Mouse (Mus musculus): ENCODE measurements around the gene Cst7. TPM values are rescaled to one million over a fixed set of nuclear protein-coding genes. Genes with fewer than 3 reads are reported as not detected.
A peak's percentile ranks its signal among the peaks of the same experiment; 100 is the strongest.

Gene Cst7
- polyA plus RNA-seq, 1 experiment from 2014 or later = 0.20 TPM

- Histone ChIP-seq H3K9ac (ENCODE audit: low read length) (no peak overlapping the region), H3K9me3 (ENCODE audit: control insufficient read depth, low read length) (no peaks in the 10 kb centered on the region), H3K4me3 (ENCODE audit: low read length) (no peak overlapping the region), H3K27ac (ENCODE audit: low read length) (no peak overlapping the region), H3K4me1 (replicated peaks; ENCODE audit: control insufficient read depth, insufficient read depth, low read length) (no peaks in the 10 kb centered on the region), H3K4me2 (ENCODE audit: low read depth, low read length) (no peak overlapping the region), H3K36me3 (ENCODE audit: control insufficient read depth, insufficient read depth, low read length) (peaks cover 5% of the 10 kb centered on the region; the same call in 1 of the 2 replicates), H3K27me3 (ENCODE audit: control insufficient read depth, insufficient read depth, low read depth, low read length) (no peaks in the 10 kb centered on the region)
- no peak for ATAC-seq (ENCODE audit: low read depth)
- 54% methylated on average over 1 of the region's 1 CpGs for WGBS
Measured at GRCm38 (mm10) chr2:150579628-150580027, 9.4 kb downstream of the Cst7 start.

GRCm38 (mm10) chr2:150589076-150589475, 18.9 kb downstream of the Cst7 start:
- H3K9ac ChIP-seq (ENCODE audit: low read length) = no peak overlapping the region
- H3K27me3 ChIP-seq (ENCODE audit: control insufficient read depth, insufficient read depth, low read depth, low read length) = no peaks in the 10 kb centered on the region
- ATAC-seq (ENCODE audit: low read depth) = no peak

DNA sequence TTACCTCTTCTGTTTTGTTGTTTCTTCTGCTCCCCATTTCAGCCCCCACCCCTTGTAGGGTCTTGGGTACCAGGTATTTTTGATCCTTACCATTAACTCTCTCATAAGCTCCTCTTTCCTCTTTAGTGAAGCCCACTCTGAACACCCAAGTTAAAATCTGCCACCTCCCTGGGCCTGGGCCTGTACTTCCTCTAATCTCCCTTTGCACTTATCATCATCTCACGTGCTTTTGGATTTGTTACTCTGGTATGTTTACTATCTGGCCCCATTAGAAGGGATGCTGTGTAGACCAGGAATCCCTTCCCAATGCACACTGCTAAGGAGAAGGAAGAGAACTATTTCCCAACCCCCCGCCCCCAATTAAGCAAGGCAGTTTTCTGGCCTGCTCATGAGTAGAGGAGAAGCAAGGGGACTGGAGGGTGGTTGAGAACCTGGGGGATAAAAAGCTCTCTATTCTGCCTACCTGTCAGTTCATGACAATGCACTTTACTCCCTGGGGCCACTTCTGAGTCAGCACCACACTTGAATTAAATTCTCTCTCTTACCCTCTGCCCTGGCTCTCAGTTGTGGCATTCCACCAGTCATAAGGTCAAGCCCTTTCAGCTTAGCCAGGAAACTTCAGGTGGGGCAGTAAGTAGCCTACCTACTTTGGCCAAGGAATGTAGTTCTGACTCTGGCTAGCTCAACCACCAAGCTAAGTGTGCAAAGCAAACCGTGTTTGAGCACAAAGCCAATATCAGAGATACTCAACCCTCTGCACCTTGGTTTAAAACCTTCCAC, 25.4 kb downstream of the Cst7 start:
- H3K4me3 ChIP-seq (ENCODE audit: low read length) = no peak overlapping the region
- H3K4me1 ChIP-seq (replicated peaks; ENCODE audit: control insufficient read depth, insufficient read depth, low read length) = no peaks in the 10 kb centered on the region
- H3K27me3 ChIP-seq (ENCODE audit: control insufficient read depth, insufficient read depth, low read depth, low read length) = no peaks in the 10 kb centered on the region
- H3K9ac ChIP-seq (ENCODE audit: low read length) = no peak overlapping the region
- 69% methylated on average over 3 of the region's 3 CpGs for WGBS
- no peak overlapping the region for H3K27ac ChIP-seq (ENCODE audit: low read length)
- peaks cover 4% of the 10 kb centered on the region; the same call in 1 of the 2 replicates for H3K36me3 ChIP-seq (ENCODE audit: control insufficient read depth, insufficient read depth, low read length)
- no peaks in the 10 kb centered on the region for H3K9me3 ChIP-seq (ENCODE audit: control insufficient read depth, low read length)
- no peak for ATAC-seq (ENCODE audit: low read depth)
- no peak overlapping the region for H3K4me2 ChIP-seq (ENCODE audit: low read depth, low read length)

More at GRCm38 (mm10) chr2:150589076-150589475, 18.9 kb downstream of the Cst7 start:
- no peak overlapping the region for H3K4me2 ChIP-seq (ENCODE audit: low read depth, low read length)
- H3K4me1 ChIP-seq (replicated peaks; ENCODE audit: control insufficient read depth, insufficient read depth, low read length) = no peaks in the 10 kb centered on the region
- 82% methylated on average over 11 of the region's 11 CpGs for WGBS
- peaks cover 26% of the 10 kb centered on the region for H3K36me3 ChIP-seq (ENCODE audit: control insufficient read depth, insufficient read depth, low read length)
- no peaks in the 10 kb centered on the region for H3K9me3 ChIP-seq (ENCODE audit: control insufficient read depth, low read length)
- H3K27ac ChIP-seq (ENCODE audit: low read length) = no peak overlapping the region
- H3K4me3 ChIP-seq (ENCODE audit: low read length) = no peak overlapping the region

DNA sequence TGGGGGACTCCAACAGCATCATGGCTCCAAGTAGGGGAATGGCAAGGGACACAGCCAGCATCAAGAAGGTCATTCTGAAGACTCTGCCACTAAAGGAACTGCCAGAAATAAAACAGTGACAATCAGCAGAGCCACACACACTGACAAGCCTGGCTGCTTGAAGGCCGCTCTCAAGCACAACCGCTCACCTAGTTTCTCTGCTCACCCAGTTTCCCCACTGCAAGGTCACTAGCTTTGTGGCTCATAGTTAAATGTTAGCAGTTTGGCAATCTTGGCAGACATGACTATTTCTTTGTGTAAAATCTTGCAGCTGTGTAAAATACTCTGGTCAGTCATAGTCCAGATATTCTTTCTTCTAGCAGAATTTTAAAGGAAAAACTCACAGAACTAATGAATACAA, 30.0 kb downstream of the Cst7 start:
- Histone ChIP-seq H3K4me2 (ENCODE audit: low read depth, low read length) (no peak overlapping the region), H3K27ac (ENCODE audit: low read length) (no peak overlapping the region), H3K9me3 (ENCODE audit: control insufficient read depth, low read length) (no peaks in the 10 kb centered on the region), H3K27me3 (ENCODE audit: control insufficient read depth, insufficient read depth, low read depth, low read length) (no peaks in the 10 kb centered on the region), H3K4me1 (replicated peaks; ENCODE audit: control insufficient read depth, insufficient read depth, low read length) (no peaks in the 10 kb centered on the region), H3K9ac (ENCODE audit: low read length) (no peak overlapping the region), H3K4me3 (ENCODE audit: low read length) (no peak overlapping the region), H3K36me3 (ENCODE audit: control insufficient read depth, insufficient read depth, low read length) (no peaks in the 10 kb centered on the region)
- no peak for ATAC-seq (ENCODE audit: low read depth)
- WGBS = 92% methylated on average over 2 of the region's 2 CpGs

DNA sequence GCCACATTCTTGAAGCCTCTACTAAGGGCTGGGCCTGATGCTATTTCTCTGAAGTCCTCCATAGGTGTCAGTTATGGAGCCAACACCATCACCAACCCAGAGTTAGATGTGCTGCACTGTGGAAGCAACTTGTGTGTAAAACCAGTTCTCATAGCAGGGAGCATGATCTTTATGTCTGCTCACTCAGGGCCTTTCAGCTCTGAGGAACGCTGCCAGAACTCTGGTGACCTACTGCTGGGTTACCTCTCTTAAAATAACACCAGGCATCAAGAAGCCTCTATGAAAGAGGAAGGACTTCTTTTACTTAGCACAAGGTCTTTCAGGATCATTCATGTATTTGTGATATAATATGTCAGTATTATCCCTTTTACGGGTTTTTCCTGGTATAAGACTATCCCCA, 32.0 kb downstream of the Cst7 start:
- H3K27me3 ChIP-seq (ENCODE audit: control insufficient read depth, insufficient read depth, low read depth, low read length) = no peaks in the 10 kb centered on the region
- ATAC-seq (ENCODE audit: low read depth) = no peak
- no peak overlapping the region for H3K4me2 ChIP-seq (ENCODE audit: low read depth, low read length)
- H3K4me3 ChIP-seq (ENCODE audit: low read length) = no peak overlapping the region
- no peaks in the 10 kb centered on the region for H3K36me3 ChIP-seq (ENCODE audit: control insufficient read depth, insufficient read depth, low read length)
- H3K4me1 ChIP-seq (replicated peaks; ENCODE audit: control insufficient read depth, insufficient read depth, low read length) = peaks cover 2% of the 10 kb centered on the region
- H3K27ac ChIP-seq (ENCODE audit: low read length) = no peak overlapping the region
- no peak overlapping the region for H3K9ac ChIP-seq (ENCODE audit: low read length)
- H3K9me3 ChIP-seq (ENCODE audit: control insufficient read depth, low read length) = no peaks in the 10 kb centered on the region
- 92% methylated on average over 2 of the region's 2 CpGs for WGBS

DNA sequence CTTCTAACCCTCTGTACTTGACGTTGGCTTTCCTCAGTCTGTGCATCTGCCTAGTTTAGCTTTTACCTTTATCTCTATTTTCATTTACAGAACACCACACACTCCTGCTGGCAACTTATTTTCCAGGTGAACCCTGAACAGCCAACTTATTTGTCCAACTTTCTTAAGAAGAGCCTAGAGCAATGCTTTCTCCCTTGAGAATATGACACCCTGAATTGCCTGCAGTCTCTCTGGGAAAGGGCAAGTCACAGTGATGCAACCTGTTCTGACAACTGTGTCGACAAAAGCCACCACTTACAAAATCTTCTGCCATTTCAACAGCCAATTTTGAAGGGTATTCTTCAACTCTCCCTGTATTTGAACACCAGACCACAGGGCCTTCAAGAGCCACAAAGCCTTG, 34.6 kb downstream of the Cst7 start:
- Histone ChIP-seq H3K4me1 (replicated peaks; ENCODE audit: control insufficient read depth, insufficient read depth, low read length) (peaks cover 4% of the 10 kb centered on the region), H3K27ac (ENCODE audit: low read length) (no peak overlapping the region), H3K36me3 (ENCODE audit: control insufficient read depth, insufficient read depth, low read length) (no peaks in the 10 kb centered on the region), H3K9me3 (ENCODE audit: control insufficient read depth, low read length) (no peaks in the 10 kb centered on the region), H3K9ac (ENCODE audit: low read length) (no peak overlapping the region), H3K4me2 (ENCODE audit: low read depth, low read length) (no peak overlapping the region), H3K27me3 (ENCODE audit: control insufficient read depth, insufficient read depth, low read depth, low read length) (no peaks in the 10 kb centered on the region), H3K4me3 (ENCODE audit: low read length) (no peak overlapping the region)
- WGBS = 68% methylated on average over 2 of the region's 2 CpGs
- no peak for ATAC-seq (ENCODE audit: low read depth)

DNA sequence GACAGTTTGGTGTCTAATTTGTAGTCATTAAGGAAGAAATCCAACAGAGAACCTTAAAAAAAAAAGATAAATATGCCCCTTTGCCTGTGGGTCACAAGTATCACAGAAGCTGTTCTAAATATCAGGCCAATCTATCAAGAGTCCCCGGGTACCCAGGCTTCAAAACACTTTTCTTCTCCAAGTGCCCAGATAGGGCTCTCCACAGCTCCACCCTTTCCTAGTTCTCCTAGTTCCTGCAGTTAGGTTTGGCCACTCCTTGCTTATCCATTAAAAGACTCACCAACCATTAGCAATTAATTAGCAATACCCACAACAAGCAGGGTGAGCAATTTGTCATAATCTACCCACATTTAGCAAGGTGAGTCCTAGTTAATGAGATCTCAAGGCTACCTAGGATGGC, 36.9 kb downstream of the Cst7 start:
- H3K4me1 ChIP-seq (replicated peaks; ENCODE audit: control insufficient read depth, insufficient read depth, low read length) = peaks cover 4% of the 10 kb centered on the region
- peak overlapping the region; percentile 88 for H3K4me2 ChIP-seq (ENCODE audit: low read depth, low read length)
- H3K4me3 ChIP-seq (ENCODE audit: low read length) = peak overlapping the region; percentile 15; the same call in 1 of the 2 replicates
- WGBS = 38% methylated on average over 1 of the region's 1 CpGs
- H3K27ac ChIP-seq (ENCODE audit: low read length) = no peak overlapping the region
- ATAC-seq (ENCODE audit: low read depth) = no peak
- H3K9ac ChIP-seq (ENCODE audit: low read length) = peak overlapping the region; percentile 15; the same call in 1 of the 2 replicates
- no peaks in the 10 kb centered on the region for H3K36me3 ChIP-seq (ENCODE audit: control insufficient read depth, insufficient read depth, low read length)
- H3K9me3 ChIP-seq (ENCODE audit: control insufficient read depth, low read length) = no peaks in the 10 kb centered on the region
- no peaks in the 10 kb centered on the region for H3K27me3 ChIP-seq (ENCODE audit: control insufficient read depth, insufficient read depth, low read depth, low read length)

DNA sequence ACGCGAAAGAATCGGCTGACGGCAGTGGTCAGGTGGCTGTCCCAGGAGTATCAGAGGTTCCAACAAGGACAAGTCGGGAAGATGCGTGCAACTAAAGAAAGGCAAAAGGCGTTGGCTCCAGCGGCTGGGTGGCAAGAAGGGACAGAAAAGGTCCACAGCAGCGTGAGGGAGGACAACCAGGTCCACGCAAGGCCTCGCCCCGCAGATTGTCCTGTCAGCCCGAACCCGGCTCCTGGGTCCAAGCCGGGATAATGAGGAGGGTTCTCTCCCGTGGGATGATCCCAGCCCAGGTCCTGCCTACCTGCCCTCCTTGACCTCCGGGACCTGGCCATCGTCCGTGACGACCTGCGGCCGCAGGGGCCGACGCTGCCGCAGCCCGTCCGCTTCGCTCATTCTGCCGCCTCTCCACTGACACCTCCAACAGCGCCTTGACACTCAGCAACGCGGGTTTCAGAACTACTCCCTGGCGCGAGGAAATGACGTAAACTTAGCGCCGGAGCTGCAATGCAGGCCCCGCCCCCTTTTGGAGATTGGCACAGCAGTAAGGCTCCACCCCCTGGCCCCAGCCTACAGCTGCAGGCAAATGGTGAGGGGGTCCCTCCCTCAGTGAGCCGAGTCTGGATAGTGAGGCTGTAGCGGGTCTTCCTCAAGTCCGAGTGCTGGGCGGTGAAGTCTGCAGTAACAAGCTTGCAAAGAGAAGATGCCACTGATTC, 38.0 kb downstream of the Cst7 start, which contains the start of gene Apmap:
Apmap (minus strand) TSS at position 481 of the 713 bp plus-strand sequence.
- no peaks in the 10 kb centered on the region for H3K36me3 ChIP-seq (ENCODE audit: control insufficient read depth, insufficient read depth, low read length)
- 0% methylated on average over 42 of the region's 42 CpGs for WGBS
- H3K9ac ChIP-seq (ENCODE audit: low read length) = peak within 1 kb of the TSS; percentile 90
- H3K4me2 ChIP-seq (ENCODE audit: low read depth, low read length) = peak within 1 kb of the TSS; percentile 88
- peak within 1 kb of the TSS; percentile 96 for H3K4me3 ChIP-seq (ENCODE audit: low read length)
- H3K27ac ChIP-seq (ENCODE audit: low read length) = peak within 1 kb of the TSS; percentile 27
- H3K27me3 ChIP-seq (ENCODE audit: control insufficient read depth, insufficient read depth, low read depth, low read length) = no peaks in the 10 kb centered on the region
- H3K4me1 ChIP-seq (replicated peaks; ENCODE audit: control insufficient read depth, insufficient read depth, low read length) = peaks cover 4% of the 10 kb centered on the region
- ATAC-seq (ENCODE audit: low read depth) = peak; percentile 99
- H3K9me3 ChIP-seq (ENCODE audit: control insufficient read depth, low read length) = no peaks in the 10 kb centered on the region

- peaks cover 4% of the 10 kb centered on the region for H3K4me1 ChIP-seq (replicated peaks; ENCODE audit: control insufficient read depth, insufficient read depth, low read length)
- H3K36me3 ChIP-seq (ENCODE audit: control insufficient read depth, insufficient read depth, low read length) = no peaks in the 10 kb centered on the region
- H3K4me2 ChIP-seq (ENCODE audit: low read depth, low read length) = peak overlapping the region; percentile 88
- ATAC-seq (ENCODE audit: low read depth) = peak; percentile 61; the same call in 1 of the 2 replicates
- no peaks in the 10 kb centered on the region for H3K9me3 ChIP-seq (ENCODE audit: control insufficient read depth, low read length)
- H3K27ac ChIP-seq (ENCODE audit: low read length) = no peak overlapping the region
- peak overlapping the region; percentile 90 for H3K9ac ChIP-seq (ENCODE audit: low read length)
- H3K4me3 ChIP-seq (ENCODE audit: low read length) = peak overlapping the region; percentile 96
- under 1% methylated on average over 10 of the region's 10 CpGs for WGBS
- no peaks in the 10 kb centered on the region for H3K27me3 ChIP-seq (ENCODE audit: control insufficient read depth, insufficient read depth, low read depth, low read length)
Measured at GRCm38 (mm10) chr2:150608872-150609560, 38.8 kb downstream of the Cst7 start.
